Mouse (Mus musculus) midbrain, embryonic 13.5 days (tissue): ENCODE measurements around the gene Epc2. TPM values are rescaled to one million over a fixed set of nuclear protein-coding genes. Genes with fewer than 3 reads are reported as not detected.
A peak's percentile ranks its signal among the peaks of the same experiment; 100 is the strongest.

Experiments
- ATAC-seq: fragments of 200-750 bp; cut with Nextera tagmentation; 2 replicates; pipeline ENCODE4 v1.8.0; 2017; ENCODE audit warnings: mild to moderate bottlenecking, moderate TSS enrichment, moderate library complexity
- H3K27ac ChIP-seq: fragments of 300-500 bp; sonication (generic); 2 replicates; pipeline ENCODE4 v1.5.1; 2015; ENCODE audit warnings: inconsistent platforms, mild to moderate bottlenecking, moderate library complexity
- H3K27me3 ChIP-seq: fragments of 300-500 bp; sonication (generic); 2 replicates; pipeline ENCODE4 v1.6.1; 2015; ENCODE audit warnings: mild to moderate bottlenecking, inconsistent platforms
- H3K36me3 ChIP-seq: fragments of 300-500 bp; sonication (generic); 2 replicates; pipeline ENCODE4 v1.6.1; 2015; ENCODE audit warnings: mild to moderate bottlenecking, inconsistent platforms
- H3K4me1 ChIP-seq: fragments of 300-500 bp; sonication (generic); replicated peaks from 2 replicates; pipeline ENCODE4 v1.6.1; 2015; ENCODE audit warnings: inconsistent platforms
- H3K4me2 ChIP-seq: fragments of 300-500 bp; sonication (generic); replicated peaks from 2 replicates; pipeline ENCODE4 v1.6.1; 2015; ENCODE audit warnings: moderate library complexity, mild to moderate bottlenecking, inconsistent platforms
- H3K4me3 ChIP-seq: fragments of 300-500 bp; sonication (generic); replicated peaks from 2 replicates; pipeline ENCODE4 v1.5.1; 2015; ENCODE audit warnings: mild to moderate bottlenecking, inconsistent platforms
- H3K9ac ChIP-seq: fragments of 300-500 bp; sonication (generic); replicated peaks from 2 replicates; pipeline ENCODE4 v1.6.1; 2015; ENCODE audit warnings: mild to moderate bottlenecking, inconsistent platforms
- H3K9me3 ChIP-seq: fragments of 300-500 bp; sonication (generic); 2 replicates; pipeline ENCODE4 v1.6.1; 2016; ENCODE audit warnings: mild to moderate bottlenecking, inconsistent platforms
- WGBS: fragments of 180-500 bp; shearing (Covaris S2); methylation state at CpG from one replicate; pipeline ENCODE4 v1.1.7; 2015; 5-methylcytosine and 5-hydroxymethylcytosine counted together
- polyA plus RNA-seq: library from polyadenylated mRNA; unstranded; fragments of >200 nt; fragmentation: Nextera tagmentation; extraction: Ambion mirVana; gene quantifications from 2 replicates; pipeline ENCODE4 v1.2.1, GENCODE M21; 2015

Gene Epc2
- polyA plus RNA-seq, result 13.6 and 15.1 TPM in 2 replicates

DNA sequence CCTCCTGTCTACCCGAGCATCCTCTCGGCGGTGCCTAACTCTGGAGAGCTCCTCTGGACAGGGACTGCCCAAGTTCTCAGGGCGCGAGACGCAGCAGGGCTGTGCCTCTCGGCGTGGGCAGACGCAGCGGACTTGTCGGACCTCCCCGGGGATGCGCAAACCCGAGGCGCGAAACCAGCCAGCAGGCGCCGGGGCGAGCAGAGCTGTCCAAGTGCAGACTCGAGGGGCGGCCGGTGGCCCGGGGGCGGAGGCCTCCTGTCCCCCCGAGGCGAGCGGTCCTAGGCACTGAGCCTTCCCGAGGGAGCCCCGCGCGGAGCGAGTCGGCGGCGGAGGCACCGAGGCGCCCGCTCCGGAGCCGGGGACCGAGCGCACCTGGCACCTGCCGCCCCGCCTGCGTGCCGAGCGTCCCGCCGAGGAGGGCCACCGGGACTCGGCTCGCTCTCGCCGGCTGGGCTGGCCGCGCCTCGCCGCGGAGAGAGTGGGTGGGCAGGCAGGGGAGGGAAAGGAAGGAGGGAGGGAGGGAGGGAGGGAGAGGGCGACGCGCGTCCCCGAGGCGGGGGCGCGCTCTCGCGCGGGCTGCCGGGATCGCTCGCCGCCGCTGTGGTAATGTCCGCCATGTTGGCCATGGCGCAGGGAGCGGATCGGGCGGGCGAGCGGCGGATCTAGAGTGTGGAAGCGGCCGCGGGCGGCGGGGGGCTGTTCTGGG, at the start of gene Epc2:
Gene Epc2 (plus strand): TSS at position 556 of the 706 bp plus-strand sequence.
- Histone ChIP-seq H3K27me3 (no peaks in the 10 kb centered on the region), H3K4me2 (peak within 1 kb of the TSS; percentile 77), H3K27ac (peak within 1 kb of the TSS; percentile 100), H3K9ac (peak within 1 kb of the TSS; percentile 93), H3K4me3 (peak within 1 kb of the TSS; percentile 96), H3K4me1 (peaks cover 30% of the 10 kb centered on the region), H3K36me3 (no peaks in the 10 kb centered on the region), H3K9me3 (no peaks in the 10 kb centered on the region)
- peak; percentile 88 for ATAC-seq
- WGBS, result under 1% methylated on average over 68 of the region's 88 CpGs

DNA sequence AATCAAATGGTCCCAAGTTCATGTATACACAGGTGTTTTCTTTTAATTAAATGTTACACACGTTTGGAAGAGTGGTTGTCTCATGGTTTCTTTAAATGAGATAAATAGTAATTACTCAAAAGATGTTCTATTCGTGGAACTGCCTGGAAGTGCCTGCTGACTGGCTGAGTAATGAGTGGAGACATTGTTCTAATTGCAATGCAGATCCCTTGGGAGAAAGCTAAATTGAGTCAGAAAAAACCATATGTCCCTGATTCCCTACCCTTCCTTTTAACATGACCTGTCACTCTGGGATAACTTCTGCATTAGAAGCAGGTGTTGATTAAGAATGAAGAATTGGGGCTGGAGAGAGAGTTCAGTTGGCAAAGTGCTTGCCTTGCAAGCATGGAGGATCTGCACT, 45.3 kb upstream of the Epc2 start:
- Histone ChIP-seq H3K27ac (no peak overlapping the region), H3K27me3 (no peaks in the 10 kb centered on the region), H3K9me3 (no peaks in the 10 kb centered on the region), H3K4me2 (no peak overlapping the region), H3K4me1 (0 out of 2 replicates have a peak, but pooled peaks cover 3% of the 10 kb centered on the region), H3K4me3 (no peak overlapping the region), H3K36me3 (no peaks in the 10 kb centered on the region), H3K9ac (no peak overlapping the region)
- no peak for ATAC-seq
- 53% methylated on average over 2 of the region's 2 CpGs for WGBS

DNA sequence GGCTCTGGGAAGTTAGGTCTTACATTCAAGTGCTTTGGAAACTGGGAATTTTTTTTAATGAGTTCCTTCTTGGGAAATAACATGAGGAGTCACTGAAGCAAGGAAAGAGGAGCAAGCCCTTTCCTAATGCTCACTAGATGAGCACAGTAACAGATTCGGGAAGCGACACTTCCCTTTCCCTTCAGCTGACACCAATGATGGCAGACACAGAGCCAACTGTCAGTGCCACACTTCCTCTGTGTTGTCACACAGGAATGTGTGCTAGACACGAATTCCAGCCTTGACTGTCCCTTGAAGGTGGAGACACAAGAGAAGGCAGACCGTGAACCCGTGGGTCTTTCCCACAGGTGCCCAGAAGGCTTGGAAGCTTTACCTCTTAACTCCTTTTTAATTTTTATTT, 39.6 kb upstream of the Epc2 start:
- Histone ChIP-seq H3K36me3 (no peaks in the 10 kb centered on the region), H3K27me3 (no peaks in the 10 kb centered on the region), H3K27ac (no peak overlapping the region), H3K4me2 (no peak overlapping the region), H3K9ac (no peak overlapping the region), H3K4me3 (no peak overlapping the region), H3K9me3 (no peaks in the 10 kb centered on the region), H3K4me1 (no peaks in the 10 kb centered on the region; the same call in 1 of the 2 replicates)
- WGBS, result 83% methylated on average over 5 of the region's 5 CpGs
- ATAC-seq, result no peak

DNA sequence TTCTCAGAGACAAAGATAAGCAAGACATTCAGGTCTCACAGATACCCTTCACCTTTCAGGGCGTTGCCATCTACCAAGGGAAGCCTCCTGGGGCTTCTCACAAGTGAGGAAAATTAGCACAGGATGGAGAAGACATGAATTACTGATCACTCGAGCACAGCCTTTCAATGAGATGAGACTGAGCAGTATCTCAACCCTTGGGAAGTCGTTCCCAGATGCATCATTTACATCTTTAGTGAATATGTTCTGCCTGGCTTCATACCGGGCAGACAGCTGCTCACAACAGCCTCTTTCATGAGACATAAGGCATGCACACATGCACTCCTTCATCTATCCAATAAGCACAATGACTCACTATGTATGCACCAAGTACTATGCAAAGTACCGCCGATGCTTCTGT, 38.7 kb upstream of the Epc2 start:
- H3K9ac ChIP-seq, result no peak overlapping the region
- H3K27me3 ChIP-seq, result no peaks in the 10 kb centered on the region
- H3K4me1 ChIP-seq, result no peaks in the 10 kb centered on the region; the same call in 1 of the 2 replicates
- 65% methylated on average over 6 of the region's 6 CpGs for whole genome bisulfite sequencing
- H3K4me2 ChIP-seq, result no peak overlapping the region
- H3K27ac ChIP-seq, result no peak overlapping the region
- ATAC-seq, result no peak
- H3K9me3 ChIP-seq, result no peaks in the 10 kb centered on the region
- no peak overlapping the region for H3K4me3 ChIP-seq
- H3K36me3 ChIP-seq, result no peaks in the 10 kb centered on the region

DNA sequence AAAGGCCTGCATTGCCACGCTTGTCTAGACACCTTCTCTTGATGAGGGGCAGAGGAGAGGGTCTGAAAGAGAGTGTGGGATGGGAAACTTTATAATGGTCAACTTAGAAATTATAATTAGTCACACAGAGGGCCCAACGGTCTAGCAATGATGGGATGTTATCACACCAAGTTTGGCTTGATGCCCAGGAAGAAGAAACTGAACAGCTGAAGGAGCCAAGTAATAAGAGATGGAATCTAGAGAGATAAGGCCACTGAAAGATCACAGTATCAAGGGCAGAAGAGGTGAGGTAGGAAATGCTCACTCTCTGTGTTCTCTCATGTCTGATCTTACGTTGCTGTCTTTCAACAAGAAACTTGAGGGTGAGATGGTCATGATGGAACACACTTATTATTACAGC, 35.4 kb upstream of the Epc2 start:
- Histone ChIP-seq H3K4me2 (no peak overlapping the region), H3K36me3 (no peaks in the 10 kb centered on the region), H3K27me3 (no peaks in the 10 kb centered on the region), H3K9ac (no peak overlapping the region), H3K9me3 (no peaks in the 10 kb centered on the region), H3K4me3 (no peak overlapping the region), H3K27ac (no peak overlapping the region), H3K4me1 (no peaks in the 10 kb centered on the region; the same call in 1 of the 2 replicates)
- no peak for ATAC-seq
- WGBS, result 74% methylated on average over 3 of the region's 3 CpGs

DNA sequence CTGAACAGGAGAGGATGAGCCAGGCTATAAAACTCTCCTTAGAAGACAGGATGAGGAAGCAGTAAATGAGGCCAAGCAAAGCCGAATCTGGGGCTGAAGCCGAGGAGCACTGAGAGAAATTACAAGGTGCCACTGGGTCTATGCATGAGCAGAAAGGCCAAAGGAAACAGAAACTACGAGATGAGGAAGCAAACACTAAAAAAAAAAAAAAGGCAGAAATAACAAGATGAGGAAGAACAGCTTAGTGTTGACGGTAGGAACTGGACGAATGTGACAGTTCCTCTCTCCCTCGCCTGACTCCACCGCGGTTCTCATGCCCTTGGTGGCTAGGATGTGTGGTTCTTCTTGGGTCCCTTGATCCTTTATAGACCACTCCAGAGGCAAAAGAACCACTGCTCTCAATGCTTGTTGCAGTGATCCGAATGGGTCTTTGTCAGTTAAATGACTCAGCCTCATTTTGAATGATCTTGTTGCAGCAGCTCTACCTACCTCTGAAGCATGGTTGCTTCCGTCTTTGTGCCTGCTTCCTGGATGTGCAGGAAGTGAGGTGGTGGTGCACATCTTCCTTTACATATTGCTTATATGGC, 34.2 kb upstream of the Epc2 start:
- 85% methylated on average over 10 of the region's 10 CpGs for WGBS
- H3K4me1 ChIP-seq, result no peaks in the 10 kb centered on the region; the same call in 1 of the 2 replicates
- no peak for ATAC-seq

DNA sequence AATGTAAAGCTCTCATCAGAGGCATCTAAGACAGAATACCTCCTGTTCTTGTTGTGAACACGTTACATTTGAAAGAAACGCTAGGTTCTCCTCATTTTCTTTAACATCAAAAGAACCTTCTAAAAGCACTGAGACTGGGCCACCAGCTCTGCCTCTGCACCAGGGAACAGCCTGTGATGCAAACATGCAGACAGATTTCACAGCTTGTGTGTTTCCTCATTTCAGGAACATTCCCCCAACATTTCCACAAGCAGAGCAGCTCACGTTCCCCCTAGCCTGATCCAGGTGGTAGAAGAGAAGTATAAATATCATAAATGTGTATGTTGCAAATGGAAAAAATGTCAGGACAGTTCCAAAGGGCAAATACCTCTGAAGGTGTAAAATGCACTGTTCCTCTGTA, 30.9 kb upstream of the Epc2 start:
- ATAC-seq, result no peak
- H3K27me3 ChIP-seq, result no peaks in the 10 kb centered on the region

More for the DNA sequence above, 34.2 kb upstream of the Epc2 start:
- no peaks in the 10 kb centered on the region for H3K27me3 ChIP-seq
- no peak overlapping the region for H3K4me2 ChIP-seq
- H3K9me3 ChIP-seq, result no peaks in the 10 kb centered on the region
- H3K9ac ChIP-seq, result no peak overlapping the region
- no peaks in the 10 kb centered on the region for H3K36me3 ChIP-seq
- H3K4me3 ChIP-seq, result no peak overlapping the region
- no peak overlapping the region for H3K27ac ChIP-seq

DNA sequence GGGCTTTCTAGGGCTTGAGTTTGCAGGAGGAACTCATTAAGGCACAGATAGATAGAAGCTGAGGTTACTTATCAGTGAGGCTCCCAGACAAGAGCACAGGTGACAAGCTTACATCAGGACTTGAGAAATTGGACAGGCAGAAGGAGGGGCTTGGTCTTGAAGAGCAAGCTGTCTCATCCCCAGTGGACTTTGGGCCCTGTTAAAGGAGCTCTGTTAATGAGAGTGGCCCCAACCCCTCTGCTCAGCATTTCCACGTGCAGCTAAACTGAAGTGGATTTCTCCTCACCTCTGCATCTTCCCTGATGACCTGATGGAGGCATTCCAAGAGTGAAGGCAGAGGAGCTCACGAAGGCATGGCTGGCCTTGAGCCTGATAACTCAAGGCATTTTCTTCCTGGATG, 27.4 kb upstream of the Epc2 start:
- no peak overlapping the region for H3K9ac ChIP-seq
- no peaks in the 10 kb centered on the region for H3K9me3 ChIP-seq
- H3K27me3 ChIP-seq, result no peaks in the 10 kb centered on the region
- H3K4me3 ChIP-seq, result no peak overlapping the region
- H3K27ac ChIP-seq, result no peak overlapping the region
- no peak overlapping the region for H3K4me2 ChIP-seq
- 84% methylated on average over 2 of the region's 2 CpGs for WGBS
- H3K4me1 ChIP-seq, result no peaks in the 10 kb centered on the region
- no peaks in the 10 kb centered on the region for H3K36me3 ChIP-seq
- no peak for ATAC-seq

More for the DNA sequence above, 30.9 kb upstream of the Epc2 start:
- H3K4me1 ChIP-seq, result no peaks in the 10 kb centered on the region
- no peak overlapping the region for H3K4me3 ChIP-seq
- H3K9ac ChIP-seq, result no peak overlapping the region
- WGBS, result 90% methylated on average over 3 of the region's 3 CpGs
- no peaks in the 10 kb centered on the region for H3K36me3 ChIP-seq
- no peak overlapping the region for H3K27ac ChIP-seq
- no peak overlapping the region for H3K4me2 ChIP-seq
- H3K9me3 ChIP-seq, result no peaks in the 10 kb centered on the region

DNA sequence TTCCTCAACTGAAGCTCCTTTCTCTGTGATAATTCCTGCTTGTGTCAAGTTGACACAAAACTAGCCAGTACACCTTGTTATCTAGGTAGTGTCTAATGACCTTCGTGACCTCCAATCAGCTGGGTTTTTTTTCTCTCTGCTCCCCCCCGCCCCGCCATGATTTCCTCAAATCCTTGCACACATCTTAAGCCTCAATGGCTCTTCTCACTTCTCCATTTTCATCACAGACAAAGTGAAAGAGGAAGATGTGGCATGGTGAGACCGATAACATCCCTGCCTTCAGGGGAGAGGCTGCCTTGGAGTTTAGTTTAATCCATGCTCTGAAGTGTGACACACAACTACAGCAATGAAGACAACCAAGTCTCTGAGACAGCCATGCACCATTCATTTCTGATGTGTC, 26.5 kb upstream of the Epc2 start:
- no peak overlapping the region for H3K4me2 ChIP-seq
- 93% methylated on average over 4 of the region's 4 CpGs for WGBS

DNA sequence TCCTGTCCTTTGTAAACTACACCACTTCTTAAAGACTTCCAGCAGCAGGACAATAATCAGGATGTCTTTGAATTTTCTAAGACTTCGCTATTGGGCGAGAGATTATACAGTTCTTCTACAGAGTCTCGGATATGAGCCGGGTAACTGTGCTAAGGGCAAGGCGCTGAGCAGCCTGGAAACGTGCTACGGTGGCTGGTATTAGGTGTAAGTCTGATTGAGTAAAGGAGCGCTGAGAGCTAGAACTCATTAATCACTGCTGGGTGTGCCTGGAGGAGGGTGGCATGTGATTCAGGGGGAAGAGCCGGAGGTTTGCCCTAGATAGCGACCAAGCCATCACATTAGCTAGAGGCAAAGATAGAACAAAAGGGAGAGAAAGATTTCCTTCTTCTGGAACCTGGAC, 25.1 kb upstream of the Epc2 start:
- no peak overlapping the region for H3K27ac ChIP-seq
- H3K4me3 ChIP-seq, result no peak overlapping the region
- no peak overlapping the region for H3K4me2 ChIP-seq
- H3K9me3 ChIP-seq, result no peaks in the 10 kb centered on the region
- no peaks in the 10 kb centered on the region for H3K4me1 ChIP-seq
- H3K9ac ChIP-seq, result no peak overlapping the region
- ATAC-seq, result no peak
- no peaks in the 10 kb centered on the region for H3K27me3 ChIP-seq
- no peaks in the 10 kb centered on the region for H3K36me3 ChIP-seq
- WGBS, result 87% methylated on average over 10 of the region's 10 CpGs

More for the DNA sequence above, 26.5 kb upstream of the Epc2 start:
- Histone ChIP-seq H3K27me3 (no peaks in the 10 kb centered on the region), H3K27ac (no peak overlapping the region), H3K4me3 (no peak overlapping the region), H3K9me3 (no peaks in the 10 kb centered on the region), H3K4me1 (no peaks in the 10 kb centered on the region), H3K36me3 (no peaks in the 10 kb centered on the region), H3K9ac (no peak overlapping the region)
- no peak for ATAC-seq

DNA sequence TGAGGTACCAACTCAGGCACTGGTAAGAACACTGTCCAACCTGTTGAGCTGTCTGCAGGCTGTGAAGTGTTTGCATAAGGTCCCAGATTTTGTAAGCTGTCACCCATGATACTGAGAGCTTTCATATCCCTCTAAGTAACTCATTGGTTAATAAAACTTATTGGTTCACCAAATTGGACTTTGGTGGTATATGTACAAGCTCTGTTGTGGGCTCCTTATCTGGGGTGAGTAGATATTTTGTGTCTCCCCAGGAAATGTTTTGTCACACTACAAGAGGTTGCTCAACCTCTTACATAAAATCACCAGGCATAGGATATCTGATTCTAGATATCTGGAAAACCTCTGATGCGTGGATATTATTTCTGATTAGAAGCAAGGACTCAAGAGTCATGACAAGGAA, 20.3 kb upstream of the Epc2 start:
- H3K4me3 ChIP-seq, result no peak overlapping the region
- no peaks in the 10 kb centered on the region for H3K4me1 ChIP-seq
- no peaks in the 10 kb centered on the region for H3K27me3 ChIP-seq
- no peak for ATAC-seq
- H3K27ac ChIP-seq, result no peak overlapping the region
- H3K4me2 ChIP-seq, result no peak overlapping the region
- H3K9ac ChIP-seq, result no peak overlapping the region
- 100% methylated on average over 1 of the region's 1 CpGs for WGBS
- no peaks in the 10 kb centered on the region for H3K36me3 ChIP-seq
- H3K9me3 ChIP-seq, result no peaks in the 10 kb centered on the region

DNA sequence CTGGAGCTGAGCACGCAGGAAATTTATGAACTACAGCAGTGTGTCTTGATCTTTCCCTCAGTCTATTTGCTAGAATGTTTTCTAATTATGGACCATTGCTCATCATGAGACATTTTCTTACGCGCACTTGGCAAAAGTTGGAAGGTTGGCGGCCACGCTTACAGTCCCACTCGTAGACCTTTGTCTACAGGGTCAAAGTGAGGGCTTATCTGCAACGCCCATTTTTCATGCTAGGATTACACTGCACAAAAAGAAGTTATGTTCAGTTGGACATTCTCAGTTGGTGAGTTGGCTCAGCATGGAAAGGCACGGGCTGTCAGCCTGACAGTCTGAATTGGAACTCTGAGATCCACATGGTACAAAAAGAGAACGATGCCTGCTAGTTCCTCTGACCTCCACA, 18.1 kb upstream of the Epc2 start:
- no peak for ATAC-seq
- no peak overlapping the region for H3K4me2 ChIP-seq
- H3K9me3 ChIP-seq, result no peaks in the 10 kb centered on the region
- no peak overlapping the region for H3K27ac ChIP-seq
- 81% methylated on average over 9 of the region's 9 CpGs for WGBS
- no peaks in the 10 kb centered on the region for H3K36me3 ChIP-seq
- H3K27me3 ChIP-seq, result no peaks in the 10 kb centered on the region
- H3K4me3 ChIP-seq, result no peak overlapping the region
- H3K4me1 ChIP-seq, result no peaks in the 10 kb centered on the region
- no peak overlapping the region for H3K9ac ChIP-seq
